Mouse (Mus musculus) heart, embryonic 15.5 days (tissue): ENCODE measurements around the gene Hmbs. TPM values are rescaled to one million over a fixed set of nuclear protein-coding genes. Genes with fewer than 3 reads are reported as not detected.

Experiments used
- microRNA-seq: library from miRNA; unstranded; fragments of <30 nt; microRNA quantifications from one replicate; pipeline ENCODE4, GENCODE M21; 2016
- polyA plus RNA-seq: library from polyadenylated mRNA; unstranded; fragments of >200 nt; fragmentation: Nextera tagmentation; extraction: Ambion mirVana; gene quantifications from 2 replicates; pipeline ENCODE4 v1.2.1, GENCODE M21; 2015

Gene Hmbs
- polyA plus RNA-seq, 1 experiment from 2014 or later = 89.7 TPM

Small RNA genes within 50 kb of the gene (microRNA-seq; reads per million reads assigned to microRNA genes)
- not detected for gene Gm44335

Other genes starting within 250 kb of the Hmbs start
- not detected in 2 replicates for gene Mfrp, start 242.5 kb downstream of the Hmbs start, polyA plus RNA-seq
- 3.8 TPM in 2 replicates for gene C1qtnf5, start 237.0 kb downstream of the Hmbs start, polyA plus RNA-seq
- 0.05 and 0.13 TPM in 2 replicates for gene Gm49380, start 230.7 kb downstream of the Hmbs start, polyA plus RNA-seq
- 28.7 and 39.9 TPM in 2 replicates for gene Rnf26, start 230.7 kb downstream of the Hmbs start, polyA plus RNA-seq
- 93.4 and 102 TPM in 2 replicates for gene Mcam, start 209.8 kb downstream of the Hmbs start, polyA plus RNA-seq
- gene Cbl, start 110.2 kb downstream of the Hmbs start, polyA plus RNA-seq = 10.7 and 14.8 TPM in 2 replicates
- gene Ccdc153, start 103.6 kb downstream of the Hmbs start, polyA plus RNA-seq = 0.28 and 0.52 TPM in 2 replicates
- gene Pdzd3, start 92.8 kb downstream of the Hmbs start, polyA plus RNA-seq = 0.13 TPM in 1 of 2 replicates, not detected in the other
- 7.3 and 9.2 TPM in 2 replicates for gene Nlrx1, start 75.6 kb downstream of the Hmbs start, polyA plus RNA-seq
- gene Abcg4, start 55.6 kb downstream of the Hmbs start, polyA plus RNA-seq = 1.5 and 2.8 TPM in 2 replicates
- gene Hinfp, start 38.6 kb downstream of the Hmbs start, polyA plus RNA-seq = 15.1 and 16.0 TPM in 2 replicates
- gene C2cd2l, start 23.9 kb downstream of the Hmbs start, polyA plus RNA-seq = 6.5 and 7.1 TPM in 2 replicates
- gene Dpagt1, start 18.2 kb downstream of the Hmbs start, polyA plus RNA-seq = 27.8 and 31.0 TPM in 2 replicates
- 167 and 187 TPM in 2 replicates for gene H2afx, start 9.5 kb downstream of the Hmbs start, polyA plus RNA-seq
- 17.3 and 20.9 TPM in 2 replicates for gene Vps11, start 17.4 kb upstream of the Hmbs start, polyA plus RNA-seq
- 14.3 and 18.1 TPM in 2 replicates for gene Hyou1, start 35.3 kb upstream of the Hmbs start, polyA plus RNA-seq
- 31.4 and 33.8 TPM in 2 replicates for gene Slc37a4, start 52.6 kb upstream of the Hmbs start, polyA plus RNA-seq
- gene Rps25, start 62.9 kb upstream of the Hmbs start, polyA plus RNA-seq = 902 and 1,114 TPM in 2 replicates
- 78.6 and 87.4 TPM in 2 replicates for gene Trappc4, start 63.4 kb upstream of the Hmbs start, polyA plus RNA-seq
- gene Ccdc84, start 74.3 kb upstream of the Hmbs start, polyA plus RNA-seq = 18.3 and 23.5 TPM in 2 replicates
- not detected in 2 replicates for gene Foxr1, start 96.9 kb upstream of the Hmbs start, polyA plus RNA-seq
- gene Upk2, start 110.7 kb upstream of the Hmbs start, polyA plus RNA-seq = 0.63 TPM in 1 of 2 replicates, not detected in the other
- 9.1 and 12.6 TPM in 2 replicates for gene Bcl9l, start 138.6 kb upstream of the Hmbs start, polyA plus RNA-seq
- 0.05 and 0.23 TPM in 2 replicates for gene Cxcr5, start 217.6 kb upstream of the Hmbs start, polyA plus RNA-seq